Mouse (Mus musculus): ENCODE results near the gene Sfxn5.

The Sfxn5 gene

GRCm38 (mm10) chr6:85290869-85291824, 42.1 kb downstream of the Sfxn5 start:
- no peak for DNase-seq (ENCODE audit: low spot score in 2 of 2)

- DNase-seq (ENCODE audit: low spot score in 2 of 2), result no peak
Observed at GRCm38 (mm10) chr6:85288193-85288857, 44.9 kb downstream of the Sfxn5 start.

GRCm38 (mm10) chr6:85286283-85287047, 46.8 kb downstream of the Sfxn5 start:
- no peak for DNase-seq (ENCODE audit: low spot score in 2 of 2)

GRCm38 (mm10) chr6:85280871-85281270, 52.4 kb downstream of the Sfxn5 start:
- DNase-seq (ENCODE audit: low spot score in 2 of 2), result peak; percentile 66 to 76

- peak; percentile 67 to 79 for DNase-seq (ENCODE audit: low spot score in 2 of 2)
Observed at GRCm38 (mm10) chr6:85276571-85276970, 56.7 kb downstream of the Sfxn5 start.

- DNase-seq (ENCODE audit: low spot score in 2 of 2), result no peak
Observed at GRCm38 (mm10) chr6:85272436-85272835, 60.8 kb downstream of the Sfxn5 start.

- DNase-seq (ENCODE audit: low spot score in 2 of 2), result no peak
Observed at GRCm38 (mm10) chr6:85266060-85266459, 67.2 kb downstream of the Sfxn5 start.

GRCm38 (mm10) chr6:85264982-85265518, 68.2 kb downstream of the Sfxn5 start:
- DNase-seq (ENCODE audit: low spot score in 2 of 2), result no peak

- DNase-seq (ENCODE audit: low spot score in 2 of 2), result peak in 1 of 2 experiments; percentile 61
Observed at GRCm38 (mm10) chr6:85262865-85263515, 70.2 kb downstream of the Sfxn5 start.

- no peak for DNase-seq (ENCODE audit: low spot score in 2 of 2)
Observed at GRCm38 (mm10) chr6:85259094-85259630, 74.1 kb downstream of the Sfxn5 start.

- no peak for DNase-seq (ENCODE audit: low spot score in 2 of 2)
Observed at GRCm38 (mm10) chr6:85255578-85255977, 77.6 kb downstream of the Sfxn5 start.

GRCm38 (mm10) chr6:85253994-85254541, 79.2 kb downstream of the Sfxn5 start:
- DNase-seq (ENCODE audit: low spot score in 2 of 2), result no peak

- DNase-seq (ENCODE audit: low spot score in 2 of 2), result no peak
Observed at GRCm38 (mm10) chr6:85253275-85253674, 79.9 kb downstream of the Sfxn5 start.

GRCm38 (mm10) chr6:85252251-85253058, 80.8 kb downstream of the Sfxn5 start:
- no peak for DNase-seq (ENCODE audit: low spot score in 2 of 2)

GRCm38 (mm10) chr6:85250811-85251241, 82.4 kb downstream of the Sfxn5 start:
- DNase-seq (ENCODE audit: low spot score in 2 of 2), result peak in 1 of 2 experiments; percentile 34

- no peak for DNase-seq (ENCODE audit: low spot score in 2 of 2)
Observed at GRCm38 (mm10) chr6:85249821-85250220, 83.4 kb downstream of the Sfxn5 start.

- DNase-seq (ENCODE audit: low spot score in 2 of 2), result peak; percentile 60 to 75
Observed at GRCm38 (mm10) chr6:85239044-85239489, 94.2 kb downstream of the Sfxn5 start.

- DNase-seq (ENCODE audit: low spot score in 2 of 2), result peak; percentile 74 to 75
Observed at GRCm38 (mm10) chr6:85237595-85238337, 95.5 kb downstream of the Sfxn5 start.

- DNase-seq (ENCODE audit: low spot score in 2 of 2), result peak in 1 of 2 experiments; percentile 70
Observed at GRCm38 (mm10) chr6:85237001-85237400, 96.2 kb downstream of the Sfxn5 start.

Data from right cerebral cortex, postnatal 10 days (tissue).